Mouse (Mus musculus): ENCODE data around the gene Gm10283. TPM values are rescaled to one million over a fixed set of nuclear protein-coding genes. Genes with fewer than 3 reads are reported as not detected.

Gm10283 gene
- polyA plus RNA-seq, 1 experiment, result not detected

GRCm38 (mm10) chr8:60491871-60492270, 11.1 kb downstream of the Gm10283 start:
- 88% methylated on average over 2 of the region's 2 CpGs for WGBS
- no peak for TF ChIP-seq CTCF (IDR thresholded peaks at IDR 0.05; ENCODE audit: extremely low read depth, insufficient read length, insufficient replicate concordance, low read depth, low read length)
- no peak for TF ChIP-seq POLR2A (IDR thresholded peaks at IDR 0.05; ENCODE audit: low read depth, low read length)
- no peaks in the 10 kb centered on the region for H3K27me3 ChIP-seq (ENCODE audit: control insufficient read depth, insufficient read depth, low read length)
- no peaks in the 10 kb centered on the region for H3K4me1 ChIP-seq (ENCODE audit: control insufficient read depth, insufficient read depth, insufficient read length, low read length)
- H3K4me3 ChIP-seq (ENCODE audit: low read depth, low read length), result no peak overlapping the region
- no peak overlapping the region for H3K27ac ChIP-seq (ENCODE audit: insufficient read depth, low read depth, low read length)
- H3K36me3 ChIP-seq (ENCODE audit: control insufficient read depth, insufficient read depth, low read length), result no peaks in the 10 kb centered on the region

DNA sequence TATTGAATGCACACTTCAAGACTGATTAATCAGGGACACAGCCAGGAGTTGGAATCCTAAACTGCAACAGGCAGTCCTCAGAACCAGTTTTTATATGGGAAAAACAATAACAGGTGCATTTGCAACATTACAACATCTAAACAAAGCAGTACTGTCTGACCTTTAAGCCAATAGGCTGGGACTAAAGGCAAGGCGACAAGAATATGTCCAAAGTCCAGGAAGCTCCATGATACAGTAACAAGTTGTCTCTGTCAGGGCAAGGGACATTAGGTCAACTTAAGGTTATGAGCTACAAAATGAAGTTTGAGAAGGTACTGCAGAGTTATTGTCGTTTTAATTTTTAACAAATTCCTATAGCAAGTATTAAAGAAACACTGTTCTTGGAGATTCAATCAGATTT, 12.9 kb downstream of the Gm10283 start:
- H3K27me3 ChIP-seq (ENCODE audit: control insufficient read depth, insufficient read depth, low read length), result no peaks in the 10 kb centered on the region
- no peak overlapping the region for H3K4me3 ChIP-seq (ENCODE audit: low read depth, low read length)
- 55% methylated on average over 2 of the region's 2 CpGs for whole genome bisulfite sequencing
- H3K4me1 ChIP-seq (ENCODE audit: control insufficient read depth, insufficient read depth, insufficient read length, low read length), result no peaks in the 10 kb centered on the region
- no peak overlapping the region for H3K27ac ChIP-seq (ENCODE audit: insufficient read depth, low read depth, low read length)
- no peaks in the 10 kb centered on the region for H3K36me3 ChIP-seq (ENCODE audit: control insufficient read depth, insufficient read depth, low read length)
- TF ChIP-seq CTCF (IDR thresholded peaks at IDR 0.05; ENCODE audit: extremely low read depth, insufficient read length, insufficient replicate concordance, low read depth, low read length) (no peak), POLR2A (IDR thresholded peaks at IDR 0.05; ENCODE audit: low read depth, low read length) (no peak)

GRCm38 (mm10) chr8:60466686-60467335, 36.2 kb downstream of the Gm10283 start:
- H3K27ac ChIP-seq (ENCODE audit: insufficient read depth, low read depth, low read length), result no peak overlapping the region
- H3K4me1 ChIP-seq (ENCODE audit: control insufficient read depth, insufficient read depth, insufficient read length, low read length), result no peaks in the 10 kb centered on the region
- H3K36me3 ChIP-seq (ENCODE audit: control insufficient read depth, insufficient read depth, low read length), result no peaks in the 10 kb centered on the region
- no peaks in the 10 kb centered on the region for H3K27me3 ChIP-seq (ENCODE audit: control insufficient read depth, insufficient read depth, low read length)
- WGBS, result 39% methylated on average over 15 of the region's 15 CpGs
- H3K4me3 ChIP-seq (ENCODE audit: low read depth, low read length), result no peak overlapping the region
- TF ChIP-seq POLR2A (IDR thresholded peaks at IDR 0.05; ENCODE audit: low read depth, low read length) (no peak), CTCF (IDR thresholded peaks at IDR 0.05; ENCODE audit: extremely low read depth, insufficient read length, insufficient replicate concordance, low read depth, low read length) (peak; percentile 23; the same call in 1 of the 2 replicates)

- H3K4me1 ChIP-seq (ENCODE audit: control insufficient read depth, insufficient read depth, insufficient read length, low read length), result no peaks in the 10 kb centered on the region
- no peak overlapping the region for H3K27ac ChIP-seq (ENCODE audit: insufficient read depth, low read depth, low read length)
- no peak for TF ChIP-seq POLR2A (IDR thresholded peaks at IDR 0.05; ENCODE audit: low read depth, low read length)
- TF ChIP-seq CTCF (IDR thresholded peaks at IDR 0.05; ENCODE audit: extremely low read depth, insufficient read length, insufficient replicate concordance, low read depth, low read length), result no peak
- WGBS, result 62% methylated on average over 2 of the region's 2 CpGs
- H3K4me3 ChIP-seq (ENCODE audit: low read depth, low read length), result no peak overlapping the region
- H3K36me3 ChIP-seq (ENCODE audit: control insufficient read depth, insufficient read depth, low read length), result no peaks in the 10 kb centered on the region
- no peaks in the 10 kb centered on the region for H3K27me3 ChIP-seq (ENCODE audit: control insufficient read depth, insufficient read depth, low read length)
Measured at GRCm38 (mm10) chr8:60449296-60449695, 53.7 kb downstream of the Gm10283 start.

- H3K27ac ChIP-seq (ENCODE audit: insufficient read depth, low read depth, low read length), result no peak overlapping the region
- H3K4me3 ChIP-seq (ENCODE audit: low read depth, low read length), result no peak overlapping the region
- no peak for TF ChIP-seq POLR2A (IDR thresholded peaks at IDR 0.05; ENCODE audit: low read depth, low read length)
- TF ChIP-seq CTCF (IDR thresholded peaks at IDR 0.05; ENCODE audit: extremely low read depth, insufficient read length, insufficient replicate concordance, low read depth, low read length), result no peak
- H3K4me1 ChIP-seq (ENCODE audit: control insufficient read depth, insufficient read depth, insufficient read length, low read length), result no peaks in the 10 kb centered on the region
- no peaks in the 10 kb centered on the region for H3K36me3 ChIP-seq (ENCODE audit: control insufficient read depth, insufficient read depth, low read length)
- no peaks in the 10 kb centered on the region for H3K27me3 ChIP-seq (ENCODE audit: control insufficient read depth, insufficient read depth, low read length)
- WGBS, result 69% methylated on average over 6 of the region's 6 CpGs
Measured at GRCm38 (mm10) chr8:60444989-60445388, 58.0 kb downstream of the Gm10283 start.

- no peaks in the 10 kb centered on the region for H3K4me1 ChIP-seq (ENCODE audit: control insufficient read depth, insufficient read depth, insufficient read length, low read length)
- WGBS, result 63% methylated on average over 3 of the region's 3 CpGs
- no peak for TF ChIP-seq POLR2A (IDR thresholded peaks at IDR 0.05; ENCODE audit: low read depth, low read length)
- TF ChIP-seq CTCF (IDR thresholded peaks at IDR 0.05; ENCODE audit: extremely low read depth, insufficient read length, insufficient replicate concordance, low read depth, low read length), result no peak
Measured at GRCm38 (mm10) chr8:60438557-60438956, 64.4 kb downstream of the Gm10283 start.

GRCm38 (mm10) chr8:60436872-60437271, 66.1 kb downstream of the Gm10283 start:
- Histone ChIP-seq H3K4me3 (ENCODE audit: low read depth, low read length) (no peak overlapping the region), H3K4me1 (ENCODE audit: control insufficient read depth, insufficient read depth, insufficient read length, low read length) (no peaks in the 10 kb centered on the region), H3K27ac (ENCODE audit: insufficient read depth, low read depth, low read length) (no peak overlapping the region), H3K36me3 (ENCODE audit: control insufficient read depth, insufficient read depth, low read length) (no peaks in the 10 kb centered on the region), H3K27me3 (ENCODE audit: control insufficient read depth, insufficient read depth, low read length) (no peaks in the 10 kb centered on the region)
- 85% methylated on average over 3 of the region's 3 CpGs for WGBS
- TF ChIP-seq POLR2A (IDR thresholded peaks at IDR 0.05; ENCODE audit: low read depth, low read length) (no peak), CTCF (IDR thresholded peaks at IDR 0.05; ENCODE audit: extremely low read depth, insufficient read length, insufficient replicate concordance, low read depth, low read length) (no peak)

More at GRCm38 (mm10) chr8:60438557-60438956, 64.4 kb downstream of the Gm10283 start:
- H3K36me3 ChIP-seq (ENCODE audit: control insufficient read depth, insufficient read depth, low read length), result no peaks in the 10 kb centered on the region
- H3K4me3 ChIP-seq (ENCODE audit: low read depth, low read length), result no peak overlapping the region
- H3K27ac ChIP-seq (ENCODE audit: insufficient read depth, low read depth, low read length), result no peak overlapping the region
- H3K27me3 ChIP-seq (ENCODE audit: control insufficient read depth, insufficient read depth, low read length), result no peaks in the 10 kb centered on the region

Measured in small intestine, adult 2 months (tissue).